Mouse (Mus musculus): ENCODE data around the gene Sox15.

GRCm38 (mm10) chr11:69628286-69628685 lies 26.8 kb upstream of the Sox15 start:
- TF ChIP-seq ZNF384 (IDR thresholded peaks at IDR 0.05; ENCODE audit: low read depth, low read length), result no peak
- TF ChIP-seq CTCF (conservative IDR thresholded peaks at IDR 0.05 in 1 of 2, IDR thresholded peaks at IDR 0.05 in 1 of 2; ENCODE audit: low read depth in 2 of 2, low read length in 2 of 2), result peak; percentile 95 to 99
- no peak for TF ChIP-seq ELF1 (IDR thresholded peaks at IDR 0.05; ENCODE audit: low read depth, low read length)
- TF ChIP-seq EP300 (IDR thresholded peaks at IDR 0.05; ENCODE audit: low read length), result no peak
